Mouse (Mus musculus) lung, postnatal 0 days (tissue): ENCODE measurements around the gene Calhm2. TPM values are rescaled to one million over a fixed set of nuclear protein-coding genes. Genes with fewer than 3 reads are reported as not detected.

Experiments used
- ATAC-seq: fragments of 200-750 bp; cut with Nextera tagmentation; 2 replicates; pipeline ENCODE4 v1.8.0; 2017; ENCODE audit warnings: moderate library complexity
- DNase-seq: peaks from one replicate; pipeline ENCODE4 v3.0.0-alpha.2; 2016; ENCODE audit warnings: low spot score
- H3K27ac ChIP-seq: fragments of 300-500 bp; sonication (generic); 2 replicates; pipeline ENCODE4 v1.5.1; 2014; ENCODE audit warnings: antibody characterized with exemption, mild to moderate bottlenecking, low read length, mixed read lengths
- H3K27me3 ChIP-seq: fragments of 300-500 bp; sonication (generic); replicated peaks from 2 replicates; pipeline ENCODE4 v1.6.1; 2014; ENCODE audit warnings: low read length, mixed read lengths; ENCODE audit not compliant: insufficient read depth
- H3K36me3 ChIP-seq: fragments of 300-500 bp; sonication (generic); 2 replicates; pipeline ENCODE4 v1.6.1; 2014; ENCODE audit warnings: low read length, mixed read lengths; ENCODE audit not compliant: insufficient read depth
- H3K4me1 ChIP-seq: fragments of 300-500 bp; sonication (generic); 2 replicates; pipeline ENCODE4 v1.6.1; 2014; ENCODE audit warnings: antibody characterized with exemption, low read depth, low read length, mixed read lengths; ENCODE audit not compliant: insufficient read depth
- H3K4me2 ChIP-seq: fragments of 300-500 bp; sonication (generic); replicated peaks from 2 replicates; pipeline ENCODE4 v1.6.1; 2014; ENCODE audit warnings: low read depth, mild to moderate bottlenecking, low read length, moderate library complexity, mixed read lengths
- H3K4me3 ChIP-seq: fragments of 300-500 bp; sonication (generic); 2 replicates; pipeline ENCODE4 v1.5.1; 2014; ENCODE audit warnings: low read depth, low read length
- H3K9ac ChIP-seq: fragments of 300-500 bp; sonication (generic); replicated peaks from 2 replicates; pipeline ENCODE4 v1.6.1; 2014; ENCODE audit warnings: low read depth, mild to moderate bottlenecking
- H3K9me3 ChIP-seq: fragments of 300-500 bp; sonication (generic); 2 replicates; pipeline ENCODE4 v1.6.1; 2016; ENCODE audit warnings: low read length, mixed read lengths
- CTCF ChIP-seq: IDR thresholded peaks from 2 replicates; pipeline ENCODE4 v1.5.1; 2016; ENCODE audit warnings: antibody characterized with exemption, mild to moderate bottlenecking
- EP300 ChIP-seq: IDR thresholded peaks from 2 replicates; pipeline ENCODE4 v1.6.1; 2016; ENCODE audit warnings: antibody characterized with exemption, mild to moderate bottlenecking, control low read depth
- WGBS: fragments of 180-500 bp; shearing (Covaris S2); extraction: QIAGEN DNeasy Blood & Tissue Kit; methylation state at CpG from one replicate; pipeline ENCODE4 v1.1.7; 2014; 5-methylcytosine and 5-hydroxymethylcytosine counted together
- polyA plus RNA-seq: library from polyadenylated mRNA; unstranded; fragments of >200 nt; fragmentation: Nextera tagmentation; extraction: Ambion mirVana; gene quantifications from 2 replicates; pipeline ENCODE4 v1.2.1, GENCODE M21; 2015

Calhm2 gene
- polyA plus RNA-seq, 1 experiment from 2014 or later, result 8.1 TPM

DNA sequence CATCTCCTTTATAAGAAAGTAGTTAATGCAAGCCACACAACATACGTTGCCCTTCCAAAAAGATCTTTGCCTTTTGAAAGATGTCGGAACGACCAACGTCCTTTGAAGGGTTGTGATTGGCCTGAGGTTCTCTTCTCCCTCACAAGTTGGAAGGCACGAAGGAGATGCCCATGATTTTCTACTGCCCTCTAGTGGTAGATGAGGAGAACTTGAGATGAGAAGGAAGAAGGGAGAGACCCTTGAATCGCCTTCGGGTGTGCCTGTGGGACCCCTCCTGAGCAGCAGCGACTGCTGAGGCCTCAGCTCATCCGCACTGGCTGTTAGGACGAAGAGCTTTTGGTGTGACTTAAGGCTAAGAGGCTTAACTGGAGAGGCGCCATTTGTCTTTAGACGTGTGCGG is 30.1 kb upstream of the Calhm2 start:
- 8% methylated on average over 13 of the region's 13 CpGs for WGBS
- DNase-seq (peak; percentile 81), ATAC-seq (peak; percentile 48)
- Histone ChIP-seq H3K4me3 (peak overlapping the region; percentile 10; the same call in 1 of the 2 replicates), H3K27me3 (no peaks in the 10 kb centered on the region; the same call in 1 of the 2 replicates), H3K36me3 (no peaks in the 10 kb centered on the region), H3K4me1 (no peaks in the 10 kb centered on the region), H3K4me2 (peak overlapping the region; percentile 42), H3K9me3 (no peaks in the 10 kb centered on the region), H3K9ac (no peak overlapping the region), H3K27ac (no peak overlapping the region)
- TF ChIP-seq EP300 (no peak), CTCF (peak; percentile 90)

DNA sequence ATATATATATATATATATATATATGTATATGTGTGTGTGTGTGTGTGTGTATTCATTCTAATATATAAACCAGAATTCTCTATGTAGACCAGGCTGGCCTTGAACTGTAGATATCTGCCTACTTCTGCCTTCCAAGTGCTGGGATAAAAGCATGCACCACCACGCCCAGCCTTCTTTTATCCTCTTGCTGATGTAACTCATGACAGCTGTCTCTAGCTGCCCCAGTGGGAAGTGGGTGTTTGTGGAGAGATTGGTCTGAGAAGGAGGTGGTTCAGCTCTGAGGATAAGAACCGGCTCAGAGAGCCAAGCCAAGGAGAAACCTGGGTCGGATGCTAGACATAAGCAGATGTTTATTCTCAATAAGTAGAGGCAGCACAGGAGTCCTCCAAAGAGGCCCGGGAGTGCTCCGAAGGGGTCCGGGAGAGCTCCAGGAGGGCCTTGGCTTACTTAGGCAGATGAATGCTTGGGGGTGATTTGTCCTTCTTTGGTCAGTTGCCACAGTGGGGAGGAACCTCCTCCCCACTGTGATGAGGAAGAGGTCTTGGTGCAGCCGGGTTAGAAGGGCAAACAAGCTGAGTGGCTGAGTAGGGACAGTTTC is 29.6 kb upstream of the Calhm2 start:
- Histone ChIP-seq H3K27me3 (no peaks in the 10 kb centered on the region; the same call in 1 of the 2 replicates), H3K4me3 (no peak overlapping the region), H3K4me2 (no peak overlapping the region), H3K9me3 (no peaks in the 10 kb centered on the region), H3K36me3 (no peaks in the 10 kb centered on the region), H3K4me1 (no peaks in the 10 kb centered on the region), H3K27ac (no peak overlapping the region), H3K9ac (no peak overlapping the region)
- 41% methylated on average over 7 of the region's 7 CpGs for WGBS
- DNase-seq (no peak), ATAC-seq (0 out of 2 replicates have a peak, but pooled peaks have one; percentile 6)
- no peak for TF ChIP-seq CTCF
- no peak for TF ChIP-seq EP300

DNA sequence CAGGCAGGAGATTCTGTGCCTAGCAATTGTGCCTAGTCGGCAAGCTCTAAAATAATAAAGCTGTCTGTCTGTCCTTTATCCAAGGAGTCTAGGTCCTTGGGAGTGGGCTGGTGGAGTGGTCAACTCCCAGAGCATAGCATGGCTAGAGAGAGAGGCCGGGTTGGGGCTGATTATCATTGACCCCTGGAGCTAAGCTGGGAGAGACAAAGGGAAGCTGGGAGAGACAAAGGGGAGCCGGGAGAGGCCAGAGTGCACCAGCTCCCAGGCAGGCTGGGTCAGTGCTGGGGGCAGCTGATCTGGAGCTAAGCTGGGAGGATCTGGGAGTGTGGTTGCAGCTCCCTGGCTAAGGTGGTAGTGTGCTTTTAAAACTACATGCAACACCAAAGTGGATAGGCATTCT is 28.7 kb upstream of the Calhm2 start:
- no peak overlapping the region for H3K4me3 ChIP-seq
- TF ChIP-seq EP300, result no peak
- no peak for TF ChIP-seq CTCF
- no peak for ATAC-seq

DNA sequence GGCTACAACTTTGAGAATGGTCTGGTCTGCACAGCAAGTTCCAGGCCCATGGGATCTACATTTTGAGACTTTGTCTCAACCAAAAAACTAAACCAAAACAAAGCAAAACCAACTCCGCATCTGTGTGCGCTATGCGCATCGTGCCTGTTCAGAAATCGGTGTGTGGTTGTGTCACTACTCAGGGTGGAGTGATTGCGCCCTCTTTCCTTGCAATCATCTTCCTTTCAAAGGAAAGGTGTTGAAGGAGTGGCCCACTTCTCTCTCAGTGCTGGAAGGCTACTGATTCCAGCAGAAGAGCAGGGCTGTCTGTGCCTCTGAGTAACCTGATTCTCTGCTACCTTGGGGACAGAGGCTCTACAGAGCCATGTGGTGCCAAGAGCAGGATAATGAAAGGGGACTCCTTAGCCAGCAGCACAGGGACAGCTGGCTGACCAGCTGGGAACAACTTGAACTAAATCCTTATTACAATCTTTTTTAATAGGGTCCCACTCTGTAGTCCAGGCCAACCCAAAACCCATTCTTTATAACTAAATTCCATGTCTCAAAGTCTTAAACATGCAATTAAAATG is 25.2 kb upstream of the Calhm2 start:
- Histone ChIP-seq H3K36me3 (no peaks in the 10 kb centered on the region), H3K4me2 (no peak overlapping the region), H3K4me1 (no peaks in the 10 kb centered on the region), H3K9ac (no peak overlapping the region), H3K4me3 (no peak overlapping the region), H3K27me3 (no peaks in the 10 kb centered on the region; the same call in 1 of the 2 replicates), H3K9me3 (no peaks in the 10 kb centered on the region), H3K27ac (no peak overlapping the region)
- WGBS, result 94% methylated on average over 6 of the region's 6 CpGs
- DNase-seq, result no peak
- TF ChIP-seq EP300 (no peak), CTCF (no peak)
- no peak for ATAC-seq

More for the DNA sequence above, 28.7 kb upstream of the Calhm2 start:
- Histone ChIP-seq H3K4me2 (no peak overlapping the region), H3K27ac (no peak overlapping the region), H3K9ac (no peak overlapping the region), H3K36me3 (no peaks in the 10 kb centered on the region), H3K4me1 (no peaks in the 10 kb centered on the region), H3K9me3 (no peaks in the 10 kb centered on the region), H3K27me3 (no peaks in the 10 kb centered on the region; the same call in 1 of the 2 replicates)
- DNase-seq, result no peak
- 45% methylated on average over 3 of the region's 3 CpGs for WGBS

GRCm38 (mm10) chr19:47161669-47162068 is 23.6 kb upstream of the Calhm2 start:
- Histone ChIP-seq H3K9ac (no peak overlapping the region), H3K4me3 (no peak overlapping the region), H3K9me3 (no peaks in the 10 kb centered on the region), H3K4me1 (no peaks in the 10 kb centered on the region), H3K36me3 (no peaks in the 10 kb centered on the region), H3K27ac (no peak overlapping the region), H3K27me3 (no peaks in the 10 kb centered on the region), H3K4me2 (no peak overlapping the region)
- WGBS, result 36% methylated on average over 3 of the region's 4 CpGs
- TF ChIP-seq EP300 (no peak), CTCF (no peak)
- DNase-seq (no peak), ATAC-seq (no peak)

DNA sequence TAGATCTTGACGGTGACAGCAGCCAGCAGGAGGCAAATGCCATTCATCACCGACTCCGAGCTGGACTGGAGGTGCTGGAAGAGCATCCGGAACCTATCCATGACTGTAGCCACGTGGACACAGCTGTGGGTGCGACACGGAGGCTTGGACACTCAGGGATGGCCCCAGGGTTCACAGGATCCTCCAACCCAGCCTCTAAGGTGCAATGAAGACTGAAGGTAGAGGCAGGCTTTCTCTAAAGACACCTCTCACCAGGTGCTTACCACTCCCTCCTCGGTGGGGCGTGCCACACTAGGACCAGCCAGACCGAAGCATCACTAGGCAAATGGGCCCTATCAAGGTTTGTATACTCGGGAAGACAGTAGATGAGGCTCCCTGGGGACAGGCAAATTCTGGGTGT is 19.6 kb upstream of the Calhm2 start, which contains the start of gene Calhm3:
Calhm3 (minus strand) TSS at position 101 of the 400 bp plus-strand sequence.
- 75% methylated on average over 11 of the region's 11 CpGs for WGBS
- Histone ChIP-seq H3K27ac (no peak within 1 kb of the TSS), H3K4me1 (no peaks in the 10 kb centered on the region), H3K36me3 (no peaks in the 10 kb centered on the region), H3K4me2 (no peak within 1 kb of the TSS), H3K4me3 (no peak within 1 kb of the TSS), H3K27me3 (no peaks in the 10 kb centered on the region), H3K9ac (no peak within 1 kb of the TSS), H3K9me3 (no peaks in the 10 kb centered on the region)
- ATAC-seq, result no peak
- no peak for TF ChIP-seq CTCF
- DNase-seq, result no peak
